Mouse (Mus musculus) adipose tissue, adult 10 weeks (tissue): ENCODE measurements around the gene Catsper3. TPM values are rescaled to one million over a fixed set of nuclear protein-coding genes. Genes with fewer than 3 reads are reported as not detected.

Experiments used
- polyA plus RNA-seq: library from polyadenylated mRNA; stranded (reverse); fragments of 350-450 nt; fragmentation: Illumina TruSeq; extraction: RNeasy Lipid Tissue Mini Kit (QIAGEN cat#74804); gene quantifications from one replicate; pipeline ENCODE4 v1.2.3, GENCODE M21; 2014; ENCODE audit warnings: low read depth, low replicate concordance

Catsper3 gene
- 1.7 TPM for polyA plus RNA-seq

DNA sequence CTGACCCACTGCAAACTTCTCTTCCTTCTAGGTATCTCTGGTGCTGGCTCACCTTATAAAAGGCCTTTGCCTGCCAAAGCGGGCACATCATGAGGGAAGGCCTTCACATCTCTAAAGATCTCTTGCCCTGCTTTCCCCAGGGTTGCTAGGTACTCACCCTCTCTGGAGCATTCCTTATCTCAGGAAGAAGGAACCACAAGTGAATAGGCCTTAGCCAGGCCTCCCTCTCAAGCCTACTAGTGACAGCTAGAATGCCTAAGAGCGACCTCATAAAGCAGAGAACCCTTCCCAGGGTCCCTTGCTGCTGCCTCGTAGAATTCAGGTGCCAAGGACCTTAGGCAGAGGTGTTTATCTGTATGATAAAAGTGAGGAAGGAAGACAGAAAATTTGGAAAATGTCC is at the start of gene Catsper3:
Catsper3 (plus strand) TSS at position 301 of the 400 bp plus-strand sequence.

DNA sequence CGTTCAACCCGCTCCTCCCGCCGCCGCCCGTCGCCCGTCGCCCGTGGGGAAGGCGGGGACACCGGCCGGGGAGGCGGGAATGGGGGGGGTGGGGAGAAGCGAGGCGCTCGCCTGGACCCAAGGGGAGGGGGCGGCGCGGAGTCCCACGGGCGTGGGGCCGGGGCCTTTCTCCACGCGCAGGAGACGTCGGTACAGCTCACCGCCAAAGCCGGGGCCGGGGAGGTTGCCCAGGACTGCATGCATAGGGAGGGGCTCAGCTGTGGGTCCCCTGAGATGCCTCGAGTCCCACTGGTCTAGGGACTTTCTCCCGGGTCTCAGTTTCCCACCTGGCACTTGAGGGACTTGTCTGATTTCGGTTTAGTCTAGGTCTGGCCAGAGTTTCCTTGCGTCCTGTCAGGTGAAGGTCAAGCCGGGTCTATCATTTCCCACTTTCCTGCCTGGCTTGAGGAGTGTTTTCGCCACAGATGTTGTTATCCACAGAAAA is 51.8 kb downstream of the Catsper3 start, which contains the start of gene Pitx1:
Pitx1 (minus strand) TSS at position 51 of the 484 bp plus-strand sequence.

Other genes starting within 250 kb of the Catsper3 start
- 26.7 TPM for gene Ddx41, start 247.9 kb upstream of the Catsper3 start, polyA plus RNA-seq
- 57.3 TPM for gene Fam193b, start 213.4 kb upstream of the Catsper3 start, polyA plus RNA-seq
- 248 TPM for gene Tmed9, start 210.8 kb upstream of the Catsper3 start, polyA plus RNA-seq
- gene B4galt7, start 184.7 kb upstream of the Catsper3 start, polyA plus RNA-seq, result 15.1 TPM
- gene Caml, start 161.6 kb upstream of the Catsper3 start, polyA plus RNA-seq, result 39.3 TPM
- 30.5 TPM for gene Ddx46, start 149.5 kb upstream of the Catsper3 start, polyA plus RNA-seq
- 43.1 TPM for gene B230219D22Rik, start 91.4 kb upstream of the Catsper3 start, polyA plus RNA-seq
- gene Txndc15, start 69.9 kb upstream of the Catsper3 start, polyA plus RNA-seq, result 76.2 TPM
- 32.4 TPM for gene Pcbd2, start 57.2 kb upstream of the Catsper3 start, polyA plus RNA-seq
- gene Pitx1, start 51.6 kb downstream of the Catsper3 start, polyA plus RNA-seq, result not detected